Mouse (Mus musculus) bone marrow macrophage, adult 2 months (primary cell): ENCODE measurements around the gene Rho. TPM values are rescaled to one million over a fixed set of nuclear protein-coding genes. Genes with fewer than 3 reads are reported as not detected.
A peak's percentile ranks its signal among the peaks of the same experiment; 100 is the strongest.

Source experiments
- H3K27ac ChIP-seq: 2 replicates; pipeline ENCODE4 v1.5.1; 2012; ENCODE audit warnings: low read depth, low read length; ENCODE audit not compliant: insufficient read depth
- H3K4me1 ChIP-seq: 2 replicates; pipeline ENCODE4 v1.6.1; 2012; ENCODE audit warnings: low read length; ENCODE audit not compliant: control insufficient read depth, insufficient read depth
- H3K4me3 ChIP-seq: 2 replicates; pipeline ENCODE4 v1.5.1; 2012; ENCODE audit warnings: mild to moderate bottlenecking, low read length, moderate library complexity; ENCODE audit not compliant: insufficient read depth
- CTCF ChIP-seq: IDR thresholded peaks from 2 replicates; pipeline ENCODE4 v1.5.1; 2012; ENCODE audit warnings: low read depth, mild to moderate bottlenecking, low read length, moderate library complexity
- POLR2A ChIP-seq: IDR thresholded peaks from 2 replicates; pipeline ENCODE4 v1.6.1; 2012; ENCODE audit warnings: mild to moderate bottlenecking, low read depth, low read length, borderline replicate concordance
- polyA plus RNA-seq: library from polyadenylated mRNA; stranded (reverse); fragments of >200 nt; gene quantifications from 2 replicates; pipeline ENCODE4 v1.2.4, GENCODE M21; 2012; ENCODE audit not compliant: missing spikeins, insufficient read depth, insufficient read length

Gene Rho
- polyA plus RNA-seq, 1 experiment = not detected

- peaks cover 70% of the 10 kb centered on the region for H3K4me1 ChIP-seq
Measured at GRCm38 (mm10) chr6:115973881-115974662, 42.5 kb downstream of the Rho start.

GRCm38 (mm10) chr6:115975606-115976005 lies 44.1 kb downstream of the Rho start:
- TF ChIP-seq POLR2A (no peak), CTCF (no peak)
- peaks cover 68% of the 10 kb centered on the region for H3K4me1 ChIP-seq
- no peak overlapping the region for H3K4me3 ChIP-seq
- peak overlapping the region; percentile 19; the same call in 1 of the 2 replicates for H3K27ac ChIP-seq

More at GRCm38 (mm10) chr6:115973881-115974662, 42.5 kb downstream of the Rho start:
- TF ChIP-seq POLR2A (no peak), CTCF (no peak)
- Histone ChIP-seq H3K4me3 (no peak overlapping the region), H3K27ac (peak overlapping the region; percentile 43; the same call in 1 of the 2 replicates)

GRCm38 (mm10) chr6:115977810-115978209 lies 46.3 kb downstream of the Rho start:
- TF ChIP-seq CTCF = no peak
- TF ChIP-seq POLR2A = no peak
- no peak overlapping the region for H3K4me3 ChIP-seq
- peaks cover 60% of the 10 kb centered on the region for H3K4me1 ChIP-seq
- H3K27ac ChIP-seq = no peak overlapping the region

- no peak overlapping the region for H3K27ac ChIP-seq
- TF ChIP-seq POLR2A (no peak), CTCF (0 out of 2 replicates have a peak, but pooled peaks have one; percentile 36)
- no peak overlapping the region for H3K4me3 ChIP-seq
- H3K4me1 ChIP-seq = peaks cover 58% of the 10 kb centered on the region
Measured at GRCm38 (mm10) chr6:115978596-115978995, 47.0 kb downstream of the Rho start.

GRCm38 (mm10) chr6:115982889-115983288 lies 51.3 kb downstream of the Rho start:
- no peak for TF ChIP-seq POLR2A
- TF ChIP-seq CTCF = no peak
- H3K27ac ChIP-seq = no peak overlapping the region
- no peak overlapping the region for H3K4me3 ChIP-seq
- H3K4me1 ChIP-seq = peaks cover 47% of the 10 kb centered on the region

GRCm38 (mm10) chr6:115983306-115984038 lies 51.9 kb downstream of the Rho start:
- no peak overlapping the region for H3K4me3 ChIP-seq
- H3K27ac ChIP-seq = no peak overlapping the region

GRCm38 (mm10) chr6:115984580-115984979 lies 53.0 kb downstream of the Rho start:
- Histone ChIP-seq H3K4me1 (peaks cover 59% of the 10 kb centered on the region), H3K4me3 (no peak overlapping the region), H3K27ac (no peak overlapping the region)
- no peak for TF ChIP-seq POLR2A
- TF ChIP-seq CTCF = no peak

More at GRCm38 (mm10) chr6:115983306-115984038, 51.9 kb downstream of the Rho start:
- H3K4me1 ChIP-seq = peaks cover 53% of the 10 kb centered on the region
- TF ChIP-seq CTCF (no peak), POLR2A (no peak)

GRCm38 (mm10) chr6:115985622-115986021 lies 54.1 kb downstream of the Rho start:
- H3K4me3 ChIP-seq = no peak overlapping the region
- TF ChIP-seq POLR2A (no peak), CTCF (no peak)
- no peak overlapping the region for H3K27ac ChIP-seq
- peaks cover 67% of the 10 kb centered on the region for H3K4me1 ChIP-seq

- Histone ChIP-seq H3K27ac (no peak overlapping the region), H3K4me3 (no peak overlapping the region), H3K4me1 (peaks cover 72% of the 10 kb centered on the region)
- TF ChIP-seq CTCF = no peak
- no peak for TF ChIP-seq POLR2A
Measured at GRCm38 (mm10) chr6:115986472-115987095, 55.0 kb downstream of the Rho start.
